Mouse (Mus musculus) layer of hippocampus, adult 9-11 months (tissue): ENCODE results near the gene Ank3.

Experiments used
- DNase-seq: peaks from one replicate; pipeline ENCODE4 v3.0.0; 2022

The Ank3 gene

DNA sequence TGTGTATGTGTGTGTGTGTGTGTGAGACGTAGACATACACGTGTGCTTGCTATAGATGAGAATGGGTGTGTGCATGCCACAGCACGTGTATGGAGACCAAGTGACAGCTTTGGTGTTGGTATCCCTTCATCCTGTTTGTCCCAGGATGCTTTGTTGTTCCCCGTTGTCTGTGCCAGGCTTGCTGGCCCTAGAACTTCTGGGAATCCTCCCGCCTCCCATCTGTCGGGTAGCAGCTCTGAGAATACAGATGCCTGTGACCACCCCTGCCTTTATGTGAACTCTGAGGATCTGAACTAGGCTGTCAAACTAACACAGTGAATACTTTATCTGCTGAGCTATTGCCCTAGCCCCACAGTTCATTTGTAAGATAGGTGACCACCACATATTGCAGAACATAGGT, 330.3 kb downstream of the Ank3 start:
- no peak for DNase-seq

DNA sequence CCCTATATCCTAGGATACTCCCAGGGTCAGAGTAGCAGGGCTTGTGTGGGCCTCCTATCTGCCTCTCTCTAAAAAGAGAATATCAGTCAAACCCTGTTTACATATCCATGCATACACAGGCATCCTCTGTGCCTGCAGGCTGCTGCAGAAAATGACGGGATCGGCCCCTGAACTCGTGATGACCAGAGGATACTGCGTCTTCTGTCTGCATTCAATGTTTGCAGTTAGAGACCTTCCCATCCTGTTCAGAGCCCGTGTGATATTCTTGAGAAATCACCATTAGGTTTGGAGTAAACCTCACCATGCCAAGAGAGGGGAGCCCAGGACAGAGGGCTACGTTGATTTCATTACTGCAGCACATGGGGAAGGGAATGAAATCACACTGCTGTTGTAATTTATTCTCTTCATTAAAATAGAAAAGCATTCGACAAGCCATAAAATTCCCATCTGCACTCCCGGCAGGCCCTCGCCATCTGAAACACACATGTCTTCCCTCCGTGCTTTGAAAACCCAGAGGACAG, 331.8 kb downstream of the Ank3 start:
- DNase-seq = no peak

DNA sequence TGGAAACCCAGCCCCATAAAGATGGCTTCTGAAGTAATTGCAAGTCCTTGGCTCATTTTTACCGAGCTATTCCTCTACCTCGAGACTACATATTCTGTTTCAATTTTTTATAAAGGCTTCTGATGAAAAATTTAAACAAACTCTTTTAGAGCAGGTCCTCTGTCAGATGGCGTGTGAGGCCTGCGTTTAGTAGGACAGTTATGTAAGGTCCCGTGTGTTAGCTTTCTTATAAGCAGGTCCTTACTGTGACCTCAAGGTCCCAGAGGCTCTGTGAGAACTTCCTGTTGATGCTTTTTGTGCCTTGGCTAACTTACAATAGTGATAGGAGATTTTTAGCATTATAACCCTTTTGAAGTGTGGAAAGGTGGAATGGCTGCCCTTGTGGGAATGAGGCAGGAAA, 332.8 kb downstream of the Ank3 start:
- no peak for DNase-seq

DNA sequence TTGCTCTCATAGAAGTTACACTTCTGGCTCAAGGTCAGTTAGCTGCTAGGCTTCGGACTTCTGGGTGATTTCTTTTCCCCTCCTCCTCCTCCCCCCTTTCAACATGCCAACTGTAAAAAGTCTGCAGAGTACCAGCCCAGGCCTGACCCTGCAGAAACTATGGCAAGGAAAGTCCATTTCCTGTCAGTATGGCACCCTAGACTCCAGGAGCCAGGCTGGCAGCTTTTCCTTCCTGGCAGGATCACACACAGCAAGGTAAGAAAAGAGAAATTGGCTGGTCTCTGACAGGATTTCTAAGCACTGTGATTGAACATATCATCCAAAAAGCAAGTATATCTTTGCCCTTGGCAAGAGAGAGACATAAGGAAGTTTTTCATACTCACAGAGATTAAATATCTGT, 333.3 kb downstream of the Ank3 start:
- DNase-seq = no peak

DNA sequence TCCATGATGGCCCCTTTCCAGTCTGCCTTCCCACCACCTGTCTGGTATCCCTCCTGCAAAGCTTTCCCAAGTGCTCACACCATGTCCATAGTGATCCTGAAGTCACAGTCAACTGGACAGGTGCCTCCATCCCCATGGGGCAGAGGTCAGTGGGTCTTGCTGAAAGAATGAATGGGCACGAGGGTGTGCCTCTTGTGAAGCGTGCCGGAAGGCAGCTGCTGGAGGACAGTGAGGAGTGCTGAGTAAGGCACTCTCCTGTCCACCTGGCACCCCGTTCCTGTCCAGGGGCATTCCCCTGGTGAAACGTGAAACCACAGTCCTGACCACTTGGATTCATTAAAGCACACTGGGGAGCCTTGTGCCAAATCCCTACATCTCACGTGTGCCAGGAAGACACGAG, 337.7 kb downstream of the Ank3 start:
- no peak for DNase-seq

DNA sequence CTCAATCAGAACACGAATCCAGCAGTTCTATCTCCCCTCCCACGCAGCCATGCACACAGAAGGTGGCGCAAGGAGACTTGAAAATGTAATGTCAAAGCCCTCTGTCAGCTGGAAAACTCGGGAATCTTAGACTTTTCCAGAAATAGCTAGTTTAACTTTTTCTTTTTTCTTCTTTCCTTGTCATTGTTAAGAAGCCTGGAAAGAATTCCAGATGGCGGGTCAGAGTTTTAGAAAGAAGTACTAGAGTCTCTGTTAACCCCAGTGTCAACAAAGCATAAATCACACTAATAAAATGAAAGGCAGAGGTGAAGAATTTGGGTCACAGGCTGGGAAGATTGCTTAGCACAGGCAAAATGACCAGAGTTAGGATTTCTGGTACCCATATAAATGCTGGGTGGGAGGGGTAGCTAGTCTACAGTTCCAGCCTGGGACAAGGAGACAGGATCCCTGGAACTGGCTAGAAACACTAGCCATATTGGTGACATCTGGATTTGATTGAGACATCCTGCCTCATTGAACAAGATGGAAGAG, 340.2 kb downstream of the Ank3 start:
- DNase-seq = no peak

DNA sequence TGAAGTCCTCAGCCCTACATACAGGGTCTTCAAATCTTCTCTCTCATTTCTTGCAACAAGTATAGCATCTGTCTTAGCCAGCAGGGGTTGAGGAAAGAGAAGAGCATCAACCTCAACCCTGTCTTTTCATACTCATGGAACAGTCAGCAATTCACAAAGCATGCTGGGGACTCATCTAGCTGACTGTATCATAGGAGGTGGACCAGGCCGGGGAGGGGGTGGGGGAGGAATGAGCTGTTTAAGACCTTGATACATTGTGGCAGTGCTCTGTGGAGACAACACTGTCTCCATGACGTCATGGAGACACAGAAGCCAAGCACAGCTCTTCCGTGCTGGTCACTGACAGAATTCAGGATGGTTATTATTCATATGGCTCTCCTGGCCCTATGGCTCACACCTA, 344.0 kb downstream of the Ank3 start:
- no peak for DNase-seq

DNA sequence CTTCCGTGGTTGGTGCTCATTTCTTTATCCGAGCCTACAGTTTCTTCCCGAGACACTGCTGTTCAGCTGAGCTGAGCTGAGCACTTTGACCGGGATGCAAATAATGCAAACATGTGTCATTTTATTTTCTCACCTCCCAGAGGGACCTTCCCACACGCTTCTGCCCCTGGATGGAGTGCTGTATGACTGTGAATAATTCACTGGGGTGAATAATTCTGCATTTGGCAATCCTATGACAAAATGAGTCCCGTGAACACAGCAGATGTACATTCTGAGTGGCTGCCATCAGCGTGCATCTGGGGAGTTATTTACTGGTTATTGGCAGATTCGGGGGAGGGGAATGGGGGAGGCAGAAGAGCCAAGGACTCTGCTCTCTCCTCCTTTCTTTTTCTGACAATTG, 345.6 kb downstream of the Ank3 start:
- DNase-seq = peak; percentile 83

DNA sequence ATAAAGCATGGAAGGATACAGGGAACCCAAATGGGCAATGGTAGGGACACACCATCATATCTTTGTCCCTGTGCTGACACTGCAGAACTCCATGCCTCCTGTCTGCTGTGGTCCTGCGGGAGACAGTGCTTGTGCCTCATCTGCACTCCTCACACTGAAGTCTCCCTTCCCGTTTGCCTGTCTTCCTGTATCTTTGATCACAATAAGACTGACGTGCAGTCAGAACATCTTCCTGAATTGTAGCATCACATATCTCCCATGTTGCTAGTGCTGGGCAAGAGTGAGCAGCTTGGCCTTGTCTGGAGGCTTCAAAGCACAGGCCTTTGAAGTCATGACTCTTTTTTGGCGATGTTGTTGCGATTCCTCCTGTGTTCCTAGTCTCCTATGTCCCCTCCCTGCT, 346.3 kb downstream of the Ank3 start:
- no peak for DNase-seq

DNA sequence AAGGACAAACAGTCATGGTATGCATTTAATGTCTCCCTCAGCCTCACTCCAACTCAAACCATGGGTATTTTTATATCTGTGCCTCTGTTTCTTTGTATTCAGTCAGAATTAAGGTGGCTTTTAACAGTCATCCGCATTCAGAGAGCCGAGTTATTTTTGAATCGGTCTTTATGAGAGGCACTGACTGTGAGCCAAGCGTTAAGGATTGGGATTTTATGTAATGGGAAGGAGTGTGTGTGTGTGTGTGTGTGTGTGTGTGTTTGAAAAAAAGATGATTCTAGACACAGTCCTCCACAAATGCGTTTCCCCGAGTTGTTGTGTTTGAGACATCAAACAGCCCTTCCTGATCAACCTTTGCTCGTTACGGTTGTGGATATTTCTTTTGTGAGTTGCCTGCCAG, 347.7 kb downstream of the Ank3 start:
- no peak for DNase-seq

DNA sequence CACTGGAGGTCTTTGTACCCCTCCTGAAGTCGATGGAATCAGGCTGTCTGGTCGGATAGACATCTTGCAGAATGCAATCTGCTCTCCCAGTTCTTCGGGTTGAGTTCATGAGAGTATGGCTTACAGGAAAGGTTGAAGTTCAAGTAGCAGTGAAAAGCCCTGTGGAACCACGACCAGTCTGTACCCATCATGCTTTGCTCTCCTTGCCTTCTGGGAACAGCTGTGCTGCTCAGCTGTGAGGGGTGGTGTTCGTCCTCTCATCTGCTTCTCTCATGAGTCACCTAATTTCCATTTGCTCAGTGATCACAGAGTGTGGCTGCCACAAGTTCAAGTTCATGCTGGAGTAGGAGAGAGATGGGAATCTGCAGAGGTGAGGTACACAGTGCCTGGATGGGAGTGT, 348.2 kb downstream of the Ank3 start:
- DNase-seq = no peak

DNA sequence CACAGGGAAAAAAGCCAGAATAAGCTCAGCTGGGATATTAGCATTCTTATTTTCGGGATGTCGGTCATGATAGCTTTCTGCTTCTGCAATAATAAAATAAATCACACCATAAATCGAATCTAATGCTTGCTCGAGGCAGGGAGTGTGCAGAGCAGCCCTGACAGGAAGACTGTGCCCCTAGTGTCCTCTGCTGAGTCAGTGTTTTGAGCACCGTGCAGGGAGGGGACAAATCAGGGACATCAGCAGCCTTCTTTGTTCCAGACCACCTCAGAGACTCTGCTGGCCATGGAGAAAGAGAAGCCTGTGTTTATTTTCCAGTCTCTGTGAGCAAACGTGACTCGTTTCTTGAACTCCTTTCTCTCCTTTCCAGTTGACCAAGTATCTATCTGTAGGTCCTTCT, 352.8 kb downstream of the Ank3 start:
- DNase-seq = no peak

DNA sequence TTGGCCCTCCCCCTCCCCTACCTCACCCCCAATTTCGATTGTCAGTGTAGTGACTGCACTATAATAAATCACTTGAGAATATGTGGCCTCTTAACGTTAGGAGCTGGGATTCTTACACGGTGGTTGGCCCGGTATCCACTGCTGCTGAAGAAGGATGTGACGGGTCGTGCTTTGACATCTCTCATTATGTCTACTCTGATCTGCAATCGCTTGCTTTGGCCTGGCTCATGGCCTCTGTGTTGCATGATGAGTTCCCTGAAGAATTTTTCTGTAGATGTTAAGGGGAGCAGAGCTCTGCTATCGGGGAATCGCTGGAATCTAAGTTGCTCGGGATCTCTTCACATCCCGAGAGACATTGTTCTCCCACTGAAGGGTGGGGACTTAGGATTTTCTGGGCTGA, 354.9 kb downstream of the Ank3 start:
- DNase-seq = no peak

DNA sequence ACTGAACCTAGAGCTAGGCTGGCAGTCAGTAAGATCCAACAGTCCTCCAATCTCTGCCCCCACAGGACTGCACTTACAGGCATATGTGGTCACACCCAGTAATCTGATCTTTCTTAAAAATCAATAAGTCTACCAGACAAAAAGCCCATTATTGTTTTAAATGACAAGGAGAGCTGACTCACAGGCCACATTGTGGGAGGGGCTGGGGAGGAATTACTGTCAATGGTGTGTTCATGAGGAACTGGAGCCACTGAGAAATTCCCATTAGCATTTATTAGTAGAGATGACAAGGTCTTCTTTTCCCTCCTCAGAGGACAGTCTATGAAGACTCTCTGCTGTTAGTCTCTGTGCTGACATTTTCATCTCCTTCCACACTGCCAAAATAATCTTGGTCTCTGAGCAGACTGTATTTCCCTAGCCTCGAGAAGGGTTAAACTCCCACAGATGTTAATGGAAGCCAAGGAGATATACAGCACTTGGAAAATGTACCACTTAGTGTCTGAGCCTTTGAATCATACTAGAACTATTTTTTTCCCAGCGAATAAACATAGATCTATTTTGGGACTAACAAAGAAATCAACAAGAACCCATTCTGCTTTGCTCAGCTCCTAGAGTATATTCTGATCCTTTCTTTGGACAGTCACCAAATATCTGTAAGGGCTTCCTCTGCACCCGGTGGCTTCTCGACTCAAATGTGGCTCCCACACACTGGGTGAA, 358.5 kb downstream of the Ank3 start:
- no peak for DNase-seq

DNA sequence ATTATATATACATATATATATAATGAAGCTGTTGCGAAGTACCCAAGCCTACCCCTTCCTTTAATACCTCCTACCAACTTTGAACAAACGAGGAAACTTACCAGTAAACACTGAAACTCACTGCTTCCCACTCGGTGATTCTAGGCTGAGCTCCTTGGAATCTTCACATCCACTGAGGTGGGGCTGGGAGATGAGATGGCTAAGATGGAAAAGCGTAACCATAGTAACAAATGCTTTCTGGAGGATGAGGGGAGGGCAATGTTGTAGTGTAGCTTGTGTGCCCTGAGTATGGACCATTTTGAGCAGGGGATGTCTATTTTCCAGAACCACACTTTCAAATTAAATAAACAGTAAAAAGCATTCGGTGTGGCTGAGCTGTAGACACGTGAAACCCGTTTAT, 364.4 kb downstream of the Ank3 start:
- no peak for DNase-seq

DNA sequence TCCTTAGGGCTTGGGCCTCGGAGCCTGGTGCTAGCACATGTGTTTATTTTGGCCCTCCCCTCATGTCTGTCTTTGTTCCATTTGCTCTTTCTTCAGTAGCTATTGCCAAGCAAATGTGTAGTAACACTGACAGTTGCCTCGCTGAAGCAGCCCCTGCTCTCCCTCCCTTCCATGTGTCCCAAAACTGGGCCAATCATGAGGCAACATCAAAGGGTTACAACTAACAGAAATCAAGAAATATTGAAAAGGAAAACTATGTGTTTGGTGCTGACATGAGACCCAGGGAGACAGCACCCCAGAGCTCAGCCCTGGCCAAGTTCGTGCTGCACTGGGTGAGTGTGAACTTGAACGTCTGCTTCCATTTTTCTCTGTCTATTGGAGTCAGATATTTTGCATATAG, 365.8 kb downstream of the Ank3 start:
- DNase-seq = no peak

DNA sequence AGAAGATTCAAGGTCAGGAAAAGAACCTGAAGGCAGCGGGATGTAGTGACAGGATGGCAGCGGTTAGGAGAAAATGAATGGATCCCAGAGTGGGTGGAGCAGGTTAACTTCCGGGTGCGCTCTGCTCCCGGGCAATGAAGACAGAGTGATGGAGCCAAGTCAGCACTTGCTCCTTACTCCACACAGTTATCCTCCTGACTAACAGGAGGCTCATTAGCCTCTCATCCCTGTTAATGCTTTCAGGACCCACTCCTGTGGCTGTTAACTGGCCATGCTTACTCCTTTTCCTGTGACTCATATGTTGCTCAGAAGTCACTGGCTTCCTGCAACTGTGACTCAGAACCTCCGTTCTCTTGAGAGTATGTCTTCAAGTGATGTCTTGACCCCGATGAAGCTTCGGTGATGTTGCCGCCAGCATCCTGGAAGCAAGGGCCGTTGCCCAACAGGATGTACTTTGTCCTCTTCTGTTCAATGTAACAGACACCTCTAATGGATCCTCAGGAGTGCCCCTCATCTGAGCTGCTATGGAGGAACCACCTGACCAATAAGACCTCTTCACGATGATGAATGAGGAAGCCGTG, 378.6 kb downstream of the Ank3 start:
- no peak for DNase-seq

DNA sequence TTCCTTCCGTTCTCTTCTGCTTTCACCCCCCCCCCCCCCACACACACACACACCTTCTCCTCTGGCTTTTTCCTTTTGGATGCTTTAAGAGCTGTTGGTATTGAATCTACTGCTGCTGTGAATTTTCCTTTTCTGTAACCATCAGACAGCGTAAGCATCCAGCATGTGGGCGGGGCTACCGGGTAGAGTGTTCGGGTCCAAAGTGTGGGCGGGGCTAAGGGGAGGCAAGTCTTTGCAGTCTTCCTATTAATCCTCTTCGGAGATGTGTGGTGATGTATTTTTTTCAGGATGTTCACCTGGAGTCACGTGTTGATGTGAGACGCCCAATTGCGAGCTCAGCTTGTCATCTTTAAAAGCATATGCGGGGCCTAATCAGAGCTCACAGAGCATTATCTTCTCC, 379.2 kb downstream of the Ank3 start:
- DNase-seq = no peak

DNA sequence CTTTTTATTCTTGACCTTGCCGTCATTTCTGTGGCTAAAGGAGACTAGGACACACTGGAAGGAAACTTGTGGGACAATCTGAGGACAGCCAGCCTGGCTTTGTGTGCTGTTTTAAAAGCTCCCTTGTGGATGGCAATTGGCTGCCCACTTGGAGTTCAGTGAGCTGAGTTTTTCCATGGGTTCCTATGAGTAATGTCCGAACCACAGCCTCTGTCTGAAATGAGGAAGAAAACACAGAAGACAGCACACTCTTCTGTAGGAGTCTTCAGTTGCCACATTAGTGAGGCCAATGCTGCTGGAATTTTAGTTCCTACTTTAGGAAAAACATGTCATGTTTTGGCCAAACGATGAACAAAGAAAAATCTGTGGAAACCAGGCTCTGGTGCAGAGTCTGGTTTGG, 380.7 kb downstream of the Ank3 start:
- no peak for DNase-seq

DNA sequence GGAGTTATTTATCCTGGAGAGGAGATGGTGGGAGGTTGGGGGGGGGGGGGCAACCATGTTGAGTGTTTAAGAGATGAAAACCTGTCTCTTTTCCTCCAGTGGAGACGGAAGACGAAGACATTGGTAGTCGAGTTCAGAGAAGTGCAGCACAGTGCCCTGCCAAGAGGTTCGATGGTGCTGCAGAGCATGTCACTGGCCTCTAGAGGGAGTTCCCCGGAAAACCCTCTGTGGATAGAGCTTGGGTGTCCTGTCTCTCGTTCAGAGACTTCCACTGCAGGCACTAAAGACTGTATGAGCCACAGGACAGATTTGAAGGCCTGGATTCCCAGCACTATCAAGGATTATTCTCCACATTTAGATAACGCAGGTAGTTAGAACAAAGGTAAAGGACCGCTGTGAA, 382.9 kb downstream of the Ank3 start:
- DNase-seq = peak; percentile 61

DNA sequence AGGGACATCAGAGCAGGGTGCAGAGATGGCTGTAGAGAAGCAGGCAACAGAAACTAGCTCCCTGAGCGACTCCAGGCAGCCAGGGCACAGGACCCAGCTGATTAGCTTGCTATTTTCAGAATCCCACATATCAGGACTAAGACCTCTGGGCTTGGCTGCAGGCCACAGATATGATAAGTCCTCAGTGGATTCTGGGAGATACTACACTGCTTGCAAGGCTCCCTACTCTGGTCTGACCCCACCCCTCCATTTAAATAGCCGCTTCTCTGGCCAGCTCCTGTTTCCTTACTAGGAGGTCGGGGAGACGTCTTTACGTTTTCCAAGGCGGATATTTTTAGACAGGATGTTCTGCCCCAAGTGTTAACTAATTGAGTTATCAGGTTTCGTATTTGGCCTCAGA, 386.7 kb downstream of the Ank3 start:
- no peak for DNase-seq

DNA sequence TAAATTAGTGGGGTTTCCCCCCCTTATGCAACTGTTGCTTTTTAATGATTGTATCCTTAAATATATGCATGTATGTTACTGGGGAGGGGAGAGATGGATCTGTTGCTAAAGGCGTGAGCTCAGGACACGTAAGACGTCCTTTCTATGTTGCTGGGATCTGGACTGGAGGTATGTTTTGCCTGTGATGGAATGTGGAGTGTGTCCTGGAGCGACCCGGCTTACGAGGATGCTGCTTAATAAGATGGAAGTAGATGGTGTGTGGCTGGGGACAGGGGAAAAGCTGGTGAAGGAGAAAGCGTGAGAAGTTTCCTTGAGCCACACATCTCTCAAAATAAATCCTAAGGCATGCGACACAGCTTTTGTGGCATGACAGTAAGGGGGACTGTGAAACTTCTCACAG, 387.1 kb downstream of the Ank3 start:
- DNase-seq = no peak

DNA sequence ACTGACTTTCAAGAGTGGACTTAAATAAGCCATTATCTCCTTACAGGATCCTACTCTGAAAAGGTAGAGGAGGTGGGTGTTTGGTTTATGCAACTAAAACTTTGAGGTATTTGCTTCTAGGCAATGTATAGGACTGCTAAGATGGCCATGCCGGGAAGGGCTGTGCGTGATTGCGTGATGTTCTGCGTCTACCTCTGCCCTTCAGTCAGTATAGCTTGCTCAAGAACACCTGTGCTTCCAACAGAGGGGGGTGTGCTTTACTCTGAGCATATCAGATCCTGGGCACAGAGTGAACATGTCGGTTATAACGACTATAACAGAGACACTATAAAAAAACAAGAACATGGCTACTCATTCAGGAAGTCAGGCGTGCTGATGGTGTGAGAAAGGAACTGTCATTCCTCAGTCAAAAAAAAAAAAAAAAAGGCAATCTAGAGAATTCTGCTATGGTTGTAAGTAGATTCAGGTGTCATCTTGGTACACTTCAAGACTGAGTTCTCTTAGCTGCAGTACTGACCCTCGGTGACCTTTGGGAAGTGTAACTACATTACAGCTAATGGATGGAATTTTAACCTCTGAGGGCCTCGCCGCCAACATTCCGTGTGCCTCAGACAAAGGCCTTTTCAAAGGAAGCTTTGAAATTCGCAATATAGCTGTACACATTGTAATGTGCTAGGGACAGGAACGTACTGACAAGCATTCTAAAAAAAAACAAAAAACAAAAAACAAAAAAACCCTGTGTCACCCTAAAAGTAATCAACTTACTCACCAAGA, 387.8 kb downstream of the Ank3 start:
- DNase-seq = no peak

DNA sequence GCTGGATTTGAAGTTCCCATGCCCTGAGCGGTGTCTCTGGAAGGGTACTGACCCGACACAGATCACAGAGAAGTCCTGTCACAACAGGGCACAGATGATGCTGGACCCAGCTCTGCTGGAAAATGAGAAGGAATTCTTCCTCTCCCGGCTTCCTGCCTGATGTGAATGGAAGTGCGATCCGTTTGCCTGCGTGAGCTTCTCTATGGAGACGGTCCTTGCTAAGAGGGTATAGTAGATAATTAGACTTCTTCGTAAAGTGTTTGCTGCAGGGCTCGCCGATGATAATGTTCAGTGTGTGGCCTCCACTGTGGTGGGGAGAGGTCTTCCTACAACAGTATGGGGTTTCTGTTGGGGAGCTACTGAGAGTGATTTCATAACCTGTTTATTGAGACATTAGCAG, 388.8 kb downstream of the Ank3 start:
- no peak for DNase-seq
